Mouse (Mus musculus): ENCODE measurements around the gene Nedd1.

Gene Nedd1

GRCm38 (mm10) chr10:92721771-92722619 is at the start of gene Nedd1:
Nedd1 (minus strand) TSS chr10:92722420.
- DNase-seq = peak; percentile 89

GRCm38 (mm10) chr10:92754359-92754758 is 32.1 kb upstream of the Nedd1 start:
- DNase-seq = no peak

- DNase-seq = no peak
Observed at GRCm38 (mm10) chr10:92730339-92730738, 8.1 kb upstream of the Nedd1 start.

- DNase-seq = no peak
Observed at GRCm38 (mm10) chr10:92728723-92729122, 6.5 kb upstream of the Nedd1 start.

DNA sequence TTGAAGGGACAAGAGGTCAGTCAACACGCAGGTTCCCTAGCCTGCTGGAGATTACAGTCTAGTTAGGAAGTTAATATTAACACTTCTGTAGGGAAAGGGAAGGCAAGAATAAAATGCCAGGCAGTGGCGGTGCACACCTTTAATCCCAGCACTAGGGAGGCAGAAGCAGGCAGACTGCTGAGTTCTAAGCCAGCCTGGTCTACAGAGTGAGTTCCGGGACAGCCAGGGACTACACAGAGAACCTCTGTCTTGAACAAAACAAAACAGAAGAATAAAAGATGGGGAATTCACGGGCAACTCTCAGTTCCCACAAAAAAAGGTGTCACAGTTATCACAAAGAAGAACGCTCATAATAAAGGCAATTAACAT is 384 bp upstream of the Nedd1 start:
- no peak for DNase-seq

- no peak for DNase-seq
Observed at GRCm38 (mm10) chr10:92699032-92699431, 23.2 kb downstream of the Nedd1 start.

DNA sequence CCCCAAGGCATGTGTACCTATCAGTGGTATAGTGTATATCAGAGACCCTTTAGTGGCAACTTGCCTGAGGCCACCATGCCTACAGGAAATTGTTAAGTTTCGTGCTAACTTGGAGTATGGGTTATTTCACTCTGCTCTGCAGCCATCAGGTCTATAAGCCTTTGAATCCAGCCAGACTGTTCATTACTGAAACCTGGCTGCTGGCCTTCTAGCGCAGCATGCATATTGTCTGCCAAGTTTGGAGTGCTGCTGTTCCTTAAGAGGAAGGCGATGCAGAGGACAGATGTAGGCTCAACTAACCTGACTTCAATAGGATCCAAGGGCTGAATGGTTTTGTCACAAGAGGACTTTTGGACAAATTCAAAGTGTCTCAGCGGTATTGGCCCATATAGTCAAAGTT is 47.2 kb downstream of the Nedd1 start:
- DNase-seq = no peak

GRCm38 (mm10) chr10:92671906-92672305 is 50.3 kb downstream of the Nedd1 start:
- no peak for DNase-seq

GRCm38 (mm10) chr10:92665287-92665686 is 56.9 kb downstream of the Nedd1 start:
- DNase-seq = no peak

GRCm38 (mm10) chr10:92653266-92653665 is 69.0 kb downstream of the Nedd1 start:
- DNase-seq = no peak

DNA sequence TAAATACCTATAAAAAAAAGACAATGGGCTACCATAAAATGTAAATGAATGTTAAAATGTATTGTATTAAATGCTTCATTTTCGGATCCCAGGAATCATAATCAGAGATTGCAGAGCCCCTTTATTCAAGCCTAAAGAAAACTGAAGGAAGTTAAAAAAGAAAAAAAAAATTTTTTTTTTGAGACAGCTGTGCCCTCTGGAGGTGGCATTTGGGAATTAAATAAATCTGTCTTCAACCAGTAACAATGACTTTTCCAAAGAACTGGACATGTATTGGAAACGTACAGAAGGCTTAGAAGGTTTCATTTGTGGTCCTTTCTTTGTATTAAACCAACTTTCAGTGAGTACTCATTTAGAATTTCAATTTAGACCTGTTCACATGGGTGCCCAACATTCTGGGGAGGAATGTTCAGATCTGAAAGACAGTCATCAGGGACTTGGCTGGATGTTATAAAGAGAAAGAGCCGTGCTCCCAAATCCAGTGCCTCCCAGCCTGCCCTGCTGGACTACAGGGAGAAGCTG is 69.8 kb downstream of the Nedd1 start:
- DNase-seq = no peak

DNA sequence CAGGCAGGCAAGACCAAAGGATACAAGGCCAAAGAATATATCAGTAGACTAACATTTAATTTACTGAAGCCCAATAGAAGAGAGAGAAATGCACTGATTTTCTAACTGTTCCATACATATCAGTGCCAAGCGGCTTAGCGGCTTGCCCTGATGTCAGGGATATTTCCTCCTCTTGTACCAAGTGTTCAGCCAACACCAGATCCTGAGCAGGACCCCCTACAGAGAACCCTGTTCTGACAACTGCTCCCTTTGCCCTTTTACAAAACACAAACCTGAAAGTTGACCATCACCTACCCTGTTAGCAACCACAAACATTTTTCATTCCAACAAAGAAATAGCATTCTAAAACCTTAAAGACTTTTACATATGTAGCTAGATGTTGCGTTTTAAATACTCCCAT is 71.0 kb downstream of the Nedd1 start:
- no peak for DNase-seq

DNA sequence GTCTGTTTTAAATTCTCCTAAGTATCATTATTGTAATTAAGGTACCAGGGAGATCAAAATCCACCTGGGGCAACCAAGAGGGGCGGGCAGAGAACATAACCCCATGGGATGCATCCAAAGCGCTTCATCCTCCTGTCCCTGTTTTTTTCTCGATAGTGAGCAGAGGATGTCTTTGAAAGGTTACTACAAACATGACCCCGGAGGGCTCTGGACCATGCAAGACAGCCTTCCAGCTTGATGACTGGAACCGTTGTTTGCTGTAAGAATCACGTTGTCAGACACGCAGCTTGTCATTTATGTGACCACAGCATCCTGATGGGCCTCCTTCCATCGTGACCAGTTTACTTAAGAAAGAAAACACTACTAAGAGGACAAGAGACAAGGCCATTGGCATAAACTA is 73.1 kb downstream of the Nedd1 start:
- DNase-seq = no peak

- no peak for DNase-seq
Observed at GRCm38 (mm10) chr10:92647691-92648090, 74.5 kb downstream of the Nedd1 start.

DNA sequence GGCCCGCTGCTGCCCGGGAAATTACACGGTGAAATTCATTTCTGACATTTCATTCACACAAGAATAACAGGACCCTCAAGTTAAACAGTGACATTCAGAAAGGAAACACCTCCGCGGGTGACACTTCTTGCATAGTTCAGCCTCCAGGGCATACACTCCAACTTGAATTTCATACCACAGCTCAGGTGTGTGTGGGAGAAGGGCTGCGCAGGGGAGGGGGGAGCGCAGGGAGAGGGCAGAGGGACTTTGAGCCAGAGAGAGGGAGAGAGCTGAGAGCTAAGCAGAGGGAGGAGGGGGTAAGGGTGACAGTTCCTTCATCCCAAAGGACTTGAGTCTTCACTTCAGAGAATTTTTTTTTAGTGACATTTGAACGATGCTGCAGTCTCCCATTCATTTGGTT is 78.2 kb downstream of the Nedd1 start:
- no peak for DNase-seq

GRCm38 (mm10) chr10:92641032-92641431 is 81.2 kb downstream of the Nedd1 start:
- DNase-seq = no peak

Measured in cerebellum, adult 9-11 months (tissue).